Mouse (Mus musculus) right cerebral cortex, adult 2 months (tissue): ENCODE measurements at regions not wholly inside any gene's neighbourhood (a gene's known extent, or its start where the extent isn't known, plus 50 kb on each side); places are given as distances from the start of the nearest gene placed in this dataset.

Source experiments
- DNase-seq, 2 experiments: peaks; one replicate each; pipeline ENCODE4 v3.0.0; 2021 to 2022; ENCODE audit warnings: low spot score in 2 of 2

DNA sequence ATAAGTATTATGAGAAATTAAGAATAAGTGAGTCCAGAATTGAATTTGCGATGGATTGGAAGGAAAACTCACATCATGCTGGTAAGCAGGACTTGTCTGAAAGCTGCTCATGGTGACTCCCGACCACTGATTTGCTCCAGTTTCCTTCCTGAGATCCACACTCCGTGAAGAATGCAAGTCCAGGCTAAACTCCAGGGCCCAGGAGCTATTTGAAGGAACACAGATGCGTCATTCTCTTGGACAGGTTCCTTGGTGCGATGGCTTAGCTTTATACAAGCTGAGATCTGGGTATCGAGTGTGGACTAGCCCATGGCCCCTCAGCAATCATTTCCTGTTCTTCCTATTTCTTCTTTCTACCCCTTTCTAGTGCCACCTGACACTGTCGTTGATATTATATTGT lies 192.3 kb upstream of the Zfp64 start:
- peak in 1 of 2 experiments; percentile 29 for DNase-seq

- DNase-seq: no peak
Measured at GRCm38 (mm10) chr2:169142224-169142623, 186.8 kb upstream of the Zfp64 start.

DNA sequence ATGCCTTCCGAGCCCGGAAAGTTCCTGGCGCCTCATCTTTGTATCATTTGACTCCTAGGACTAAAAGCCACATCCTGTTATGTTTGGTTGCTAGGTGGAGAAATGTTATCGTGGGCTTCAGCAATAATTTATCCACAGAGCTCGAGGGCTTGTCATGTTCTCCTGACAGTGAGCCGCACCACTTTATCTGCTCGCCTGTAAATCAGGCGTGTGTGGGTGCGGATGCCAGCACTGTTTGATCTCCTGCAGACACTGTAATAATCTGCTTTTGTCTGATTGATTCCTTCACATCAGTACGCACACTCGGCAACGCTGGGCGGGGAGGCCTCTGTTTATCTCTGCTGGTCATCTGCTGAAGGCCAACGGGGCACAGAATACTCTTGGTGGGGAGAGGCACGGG lies 178.5 kb upstream of the Zfp64 start:
- no peak for DNase-seq

GRCm38 (mm10) chr2:169125476-169125875 lies 170.1 kb upstream of the Zfp64 start:
- DNase-seq: peak; percentile 16 to 62

GRCm38 (mm10) chr2:169122887-169123286 lies 167.5 kb upstream of the Zfp64 start:
- no peak for DNase-seq

DNA sequence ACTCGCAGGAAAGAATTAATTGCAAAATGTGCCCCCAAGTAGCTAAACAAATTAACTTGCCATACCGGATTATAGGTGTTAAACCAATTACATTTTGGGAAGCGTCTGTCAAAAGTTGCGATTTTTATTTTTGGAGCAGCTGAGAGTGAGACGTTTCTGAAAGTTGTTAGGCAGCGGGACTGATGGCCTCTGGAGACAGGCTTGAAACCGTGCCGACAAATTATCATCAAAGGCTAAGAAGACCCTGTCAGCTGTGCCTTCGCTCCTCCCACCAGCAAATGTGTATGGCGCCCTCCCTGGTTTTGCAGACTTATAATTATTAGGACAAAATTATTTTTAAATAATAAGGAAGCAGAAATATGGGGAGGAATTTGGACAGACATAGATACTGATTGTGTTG lies 161.5 kb upstream of the Zfp64 start:
- DNase-seq: no peak

DNA sequence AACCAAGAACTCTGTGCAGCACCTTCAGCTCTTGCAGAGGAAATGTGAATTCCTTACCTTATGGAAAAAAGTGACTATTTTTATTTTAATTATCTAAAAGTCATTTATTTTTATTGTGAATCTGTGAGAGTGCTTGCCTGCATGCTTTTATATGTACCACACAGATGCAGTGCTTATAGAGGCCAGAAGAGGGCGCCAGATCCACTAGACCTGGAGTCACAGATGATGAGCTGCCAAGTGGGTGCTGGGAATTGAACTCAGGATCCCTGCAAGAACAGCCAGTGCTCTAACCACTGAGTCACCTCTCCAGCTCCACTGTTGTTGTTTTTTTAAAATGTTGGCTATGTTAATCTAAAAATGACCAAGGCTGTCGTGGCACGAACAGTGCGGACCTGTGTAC lies 153.7 kb upstream of the Zfp64 start:
- DNase-seq: no peak

- DNase-seq: peak; percentile 27 to 45
Measured at GRCm38 (mm10) chr2:169108037-169108436, 152.7 kb upstream of the Zfp64 start.

DNA sequence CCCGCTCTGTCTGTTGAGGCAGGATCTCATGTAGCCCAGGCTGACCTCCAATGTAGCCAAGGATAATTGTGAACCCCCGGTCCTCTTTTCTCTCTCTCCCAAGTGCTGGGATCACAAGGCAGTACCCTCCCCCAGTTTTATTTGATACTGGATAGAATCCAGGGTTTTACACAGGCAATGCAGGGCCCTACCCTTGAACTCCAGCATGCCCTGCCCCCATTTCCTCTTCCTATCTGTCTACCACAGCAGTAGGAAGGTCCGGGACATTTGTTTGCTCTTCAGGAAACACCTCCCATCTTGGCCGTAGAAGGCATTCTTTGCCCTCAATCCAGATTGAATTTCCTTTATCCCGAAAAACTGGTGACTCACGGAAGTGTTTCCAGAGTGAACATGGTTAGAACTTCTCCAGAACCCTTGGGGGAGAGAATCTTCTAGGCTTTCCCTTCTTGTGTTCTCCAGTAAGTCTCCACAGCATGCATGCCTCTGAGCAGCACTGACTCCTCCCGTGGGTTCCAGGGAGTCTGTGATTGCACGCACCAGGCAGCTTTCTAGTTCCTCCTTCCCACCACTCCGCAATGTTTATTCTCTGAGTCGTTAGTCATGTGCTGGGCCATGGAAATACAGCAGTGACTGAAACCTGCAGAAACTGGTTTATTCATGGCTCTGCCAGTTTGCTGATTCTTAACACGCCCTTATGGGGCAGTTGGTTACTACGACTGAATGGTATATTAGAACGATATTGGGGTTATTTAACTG lies 146.3 kb upstream of the Zfp64 start:
- no peak for DNase-seq

DNA sequence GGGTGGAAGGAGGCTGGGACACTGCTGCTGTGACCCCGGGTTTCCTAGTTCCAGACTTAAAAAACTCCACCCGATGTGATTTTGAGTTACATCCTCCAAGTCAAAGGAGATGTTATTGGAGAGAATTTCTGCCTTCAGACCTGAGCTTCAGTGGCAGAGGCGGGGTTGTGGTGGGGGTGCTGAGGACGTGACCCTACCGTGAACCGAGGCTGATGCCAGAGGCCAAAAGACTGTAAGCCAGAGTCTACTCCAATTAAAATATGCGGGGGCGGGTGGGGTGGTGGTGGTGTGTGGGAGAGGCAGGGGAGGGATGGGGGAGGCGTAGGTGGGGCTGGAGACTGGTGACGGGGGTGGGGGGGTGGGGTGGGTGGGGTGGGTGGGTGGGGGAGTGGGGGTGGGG lies 145.1 kb upstream of the Zfp64 start:
- DNase-seq: no peak

DNA sequence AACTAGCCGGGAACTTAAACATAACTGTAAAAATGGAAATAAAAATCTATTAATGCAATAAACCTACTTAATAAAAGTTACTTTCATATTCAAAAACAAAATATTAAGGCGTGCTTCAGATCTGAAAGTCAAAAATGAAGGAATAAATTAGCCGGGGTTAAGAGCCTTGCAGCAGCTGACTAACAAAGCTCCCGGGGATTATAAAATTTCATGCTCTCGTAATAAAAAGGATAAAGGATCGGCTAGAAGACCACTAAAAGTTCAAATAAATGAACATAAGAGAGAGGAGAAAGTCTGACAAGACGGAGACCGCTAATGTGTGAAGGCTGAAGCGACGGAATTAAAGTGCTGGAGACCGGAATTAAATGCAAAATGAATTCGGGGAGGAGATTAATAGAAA lies 144.3 kb upstream of the Zfp64 start:
- DNase-seq: no peak

- no peak for DNase-seq
Measured at GRCm38 (mm10) chr2:169098591-169098990, 143.2 kb upstream of the Zfp64 start.

- no peak for DNase-seq
Measured at GRCm38 (mm10) chr2:169094011-169094754, 138.8 kb upstream of the Zfp64 start.

DNA sequence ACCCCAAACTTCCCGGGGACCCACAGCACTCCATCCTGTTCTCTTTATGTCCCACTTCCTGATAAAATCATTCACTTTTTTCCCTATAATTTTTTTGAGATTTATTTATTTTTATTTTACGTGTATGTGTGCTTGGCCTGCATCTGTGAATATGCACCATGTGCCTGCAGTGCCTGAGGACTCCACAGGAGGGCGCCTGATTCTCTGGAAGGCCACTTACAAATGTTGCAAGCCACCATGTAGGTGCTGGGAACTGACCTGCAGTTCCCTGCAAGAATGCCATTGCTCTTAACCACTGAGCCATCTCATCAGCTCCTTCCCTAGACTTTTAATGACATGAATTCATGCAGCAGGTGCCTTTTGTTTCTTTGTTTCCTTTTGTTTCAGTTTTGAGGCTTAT lies 134.9 kb upstream of the Zfp64 start:
- DNase-seq: no peak

- DNase-seq: no peak
Measured at GRCm38 (mm10) chr2:169088870-169089484, 133.6 kb upstream of the Zfp64 start.

DNA sequence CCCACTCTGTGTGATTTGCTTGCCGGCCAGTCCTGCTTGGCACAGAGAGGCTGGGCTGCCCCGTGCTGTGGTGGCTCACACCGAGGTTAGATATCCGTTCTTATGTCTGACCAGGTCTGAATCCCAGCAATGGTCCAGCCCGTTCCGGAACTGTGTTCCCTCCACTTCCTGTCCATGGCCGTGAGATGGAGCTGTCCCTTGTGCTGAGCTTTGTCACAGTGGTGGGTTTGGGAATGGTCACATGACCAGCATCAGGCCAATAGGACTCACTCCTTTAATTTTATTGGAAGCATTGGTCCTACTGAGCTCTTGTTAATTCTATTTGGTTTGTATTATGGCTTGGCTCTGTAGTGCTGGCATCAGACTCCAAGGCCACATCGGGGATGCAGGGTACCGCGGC lies 132.9 kb upstream of the Zfp64 start:
- DNase-seq: no peak

DNA sequence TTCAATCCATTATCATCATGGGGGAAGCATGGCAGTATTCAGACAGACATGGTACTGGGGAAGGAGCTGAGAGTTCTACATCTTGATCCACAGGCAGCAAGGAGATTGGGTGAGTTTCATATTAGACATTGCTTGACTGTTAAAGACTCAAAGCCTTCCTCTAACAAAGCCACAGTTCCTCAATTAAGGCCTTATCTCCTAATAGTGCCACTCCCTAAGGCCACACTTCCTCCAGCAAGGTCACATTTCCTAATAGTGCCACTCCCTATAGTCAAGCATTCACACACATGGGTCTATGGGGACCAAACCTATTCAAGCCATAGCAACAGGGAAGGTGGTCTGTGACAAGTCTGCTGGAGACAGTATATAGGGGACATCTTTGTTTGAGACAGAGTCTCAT lies 115.9 kb upstream of the Zfp64 start:
- DNase-seq: no peak

- no peak for DNase-seq
Measured at GRCm38 (mm10) chr2:169065166-169065698, 109.8 kb upstream of the Zfp64 start.

- peak; percentile 88 for DNase-seq
Measured at GRCm38 (mm10) chr2:169061520-169061919, 106.1 kb upstream of the Zfp64 start.

DNA sequence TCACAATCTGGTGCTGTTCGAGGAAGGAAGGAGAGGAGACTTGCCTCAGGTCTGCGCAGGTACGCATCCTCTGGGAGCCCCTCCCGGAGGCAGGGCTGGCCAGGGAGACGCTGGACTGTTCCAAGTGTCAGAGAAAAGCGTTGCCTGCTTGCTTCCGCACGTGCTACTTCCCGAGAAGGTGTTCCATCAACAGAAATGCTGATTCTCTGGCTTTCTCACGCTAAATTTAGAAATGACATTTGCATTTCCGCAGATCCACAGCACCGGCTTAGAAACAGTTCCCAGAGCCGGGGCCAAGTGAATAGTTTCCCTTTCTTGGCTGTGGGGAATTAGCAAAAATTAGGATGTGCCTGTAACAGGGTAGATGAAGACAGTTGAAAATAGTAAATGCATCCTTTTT lies 105.1 kb upstream of the Zfp64 start:
- DNase-seq: peak; percentile 11 to 18

DNA sequence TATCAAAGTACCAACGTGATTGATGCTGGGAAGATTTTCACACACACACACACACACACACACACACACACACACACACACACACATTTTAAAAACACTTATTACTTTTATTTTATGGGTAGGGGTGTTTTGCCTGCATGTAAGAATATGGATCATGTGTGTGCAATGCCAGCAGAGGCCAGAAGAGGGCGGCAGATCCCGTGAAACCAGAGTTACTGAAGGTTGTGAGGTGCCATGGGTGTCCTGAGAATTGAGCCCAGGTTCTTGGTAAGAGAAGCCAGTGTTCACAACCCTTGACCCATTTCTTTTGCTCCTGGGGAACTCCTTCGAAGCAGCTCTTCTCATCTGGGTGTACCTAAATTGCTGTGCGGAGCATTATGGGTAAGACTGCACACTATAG lies 102.4 kb upstream of the Zfp64 start:
- DNase-seq: no peak

DNA sequence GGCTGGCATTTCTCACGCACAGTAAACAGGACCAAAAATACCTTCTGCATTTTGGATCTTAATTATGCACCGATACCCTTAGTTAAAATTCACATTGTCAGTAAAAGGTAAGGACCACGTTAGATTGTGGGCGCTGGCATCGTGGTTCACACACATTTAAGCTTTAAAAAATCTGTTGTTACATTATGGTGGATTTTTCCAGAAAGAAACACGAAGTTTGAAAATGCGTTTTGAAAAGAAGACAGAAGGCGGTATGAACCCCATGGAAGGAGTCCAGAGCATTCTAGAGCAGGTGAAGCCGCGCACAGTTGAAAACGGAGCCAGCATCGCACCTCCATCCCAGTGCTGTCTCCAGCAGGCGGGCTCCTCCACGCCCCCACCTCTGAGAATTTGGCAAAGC lies 94.6 kb upstream of the Zfp64 start:
- DNase-seq: no peak

- DNase-seq: no peak
Measured at GRCm38 (mm10) chr2:169041748-169042147, 86.4 kb upstream of the Zfp64 start.
